Mouse (Mus musculus) megakaryocyte, adult 5-6 weeks (primary cell): ENCODE results near the gene Kif18b. TPM values are rescaled to one million over a fixed set of nuclear protein-coding genes. Genes with fewer than 3 reads are reported as not detected.

Experiments
- ATAC-seq: 2 replicates; pipeline ENCODE4 v1.8.0; 2016; ENCODE audit warnings: mild to moderate bottlenecking, inconsistent platforms; ENCODE audit not compliant: poor library complexity, severe bottlenecking
- total RNA-seq, 2 experiments: library from RNA; stranded (forward) in 1 of 2; stranded (reverse) in 1 of 2; fragments of 153-499, 151-499 nt in 1 of 2; fragments of 221-1000, 200-1000 nt in 1 of 2; gene quantifications; 2 replicates each; pipeline versions ENCODE4 v1.2.3 to v1.2.4; 2015 to 2017

Gene Kif18b
- 22.1 and 24.9 TPM in 2 replicates for total RNA-seq (2015)
- total RNA-seq (2017): 23.2 and 25.4 TPM in 2 replicates

GRCm38 (mm10) chr11:102924557-102925350 lies at the start of gene Kif18b:
TSS of gene Kif18b (minus strand) at chr11:102925124.
- peak; percentile 98 for ATAC-seq

DNA sequence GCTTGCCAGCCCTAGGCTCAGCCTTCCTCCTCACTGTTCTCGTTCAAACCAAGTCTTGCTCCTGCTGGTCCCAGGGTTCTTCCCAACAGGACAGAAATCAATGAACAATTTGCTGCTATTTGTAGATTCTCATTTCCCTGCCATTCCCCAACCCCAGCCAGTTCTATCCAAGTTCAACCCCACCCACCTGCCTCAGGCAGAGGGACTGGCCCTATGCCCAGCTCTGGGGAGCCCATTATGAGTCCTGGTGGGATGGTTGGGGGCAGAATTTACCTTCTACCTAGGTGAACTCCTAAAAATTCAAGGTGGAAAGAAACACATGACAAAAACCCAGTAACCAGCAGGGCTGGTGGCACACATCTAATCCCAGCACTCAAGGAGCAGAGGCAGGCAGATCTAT lies 47.4 kb upstream of the Kif18b start:
- ATAC-seq: no peak

- no peak for ATAC-seq
These were observed 46.7 kb upstream of the Kif18b start for GRCm38 (mm10) chr11:102971604-102972003.

DNA sequence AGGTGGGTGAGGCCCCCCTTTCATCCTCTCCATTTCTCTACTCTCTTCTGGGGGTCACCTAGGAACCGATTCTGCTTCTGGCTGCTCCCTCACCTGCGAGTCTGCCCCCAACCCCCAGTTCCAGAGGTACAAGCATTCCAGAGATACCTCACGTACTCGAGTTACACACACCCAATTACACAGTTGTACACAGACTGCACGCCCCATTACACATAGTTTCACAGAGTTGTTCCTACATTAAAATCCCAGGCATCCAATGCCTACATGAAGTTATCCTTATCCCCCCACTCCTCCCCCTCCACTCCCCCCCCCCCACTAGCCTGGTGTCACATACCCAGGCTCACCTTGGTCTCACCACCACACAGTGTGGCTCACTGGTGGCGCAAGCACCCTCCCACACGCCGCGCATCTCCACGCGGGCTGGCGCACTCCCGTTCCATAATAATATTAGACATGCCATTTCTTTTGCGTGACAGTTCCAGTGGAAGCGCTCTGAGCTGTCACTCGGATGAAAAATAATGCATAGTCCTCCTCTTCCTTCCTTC lies 39.7 kb upstream of the Kif18b start:
- no peak for ATAC-seq

DNA sequence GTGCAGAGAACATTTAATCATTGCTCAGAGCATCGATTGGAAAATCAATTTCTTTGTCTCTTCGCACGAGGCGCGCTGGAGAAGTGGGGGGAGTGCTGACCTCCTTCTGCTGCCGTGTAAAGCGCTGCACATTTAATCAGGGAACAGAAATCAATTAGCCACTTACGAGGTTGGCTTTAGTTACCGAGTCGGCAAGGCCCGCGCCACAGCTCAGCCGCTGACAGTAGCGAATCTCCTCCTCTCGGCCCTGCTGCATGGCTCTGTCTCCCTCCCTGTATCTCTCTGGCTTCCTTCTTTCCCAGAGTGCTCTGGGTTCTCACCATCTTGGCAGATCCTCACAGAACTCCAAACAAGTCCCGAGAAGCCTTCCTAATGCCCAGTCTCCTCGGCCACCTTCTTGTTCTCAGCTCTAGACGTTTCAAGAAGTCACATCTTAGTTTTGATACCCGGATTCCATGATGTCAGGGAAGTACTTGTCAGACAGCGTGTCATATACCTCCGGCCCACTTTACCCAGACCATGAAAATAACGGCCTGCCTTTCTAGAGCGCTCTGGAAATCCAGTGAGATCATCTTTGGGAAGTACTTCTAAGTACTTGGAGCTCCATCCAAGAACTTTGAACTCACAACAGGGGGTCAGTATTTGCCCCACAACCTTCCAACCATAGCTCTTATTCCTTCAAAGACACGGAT lies 39.1 kb upstream of the Kif18b start:
- ATAC-seq: no peak

DNA sequence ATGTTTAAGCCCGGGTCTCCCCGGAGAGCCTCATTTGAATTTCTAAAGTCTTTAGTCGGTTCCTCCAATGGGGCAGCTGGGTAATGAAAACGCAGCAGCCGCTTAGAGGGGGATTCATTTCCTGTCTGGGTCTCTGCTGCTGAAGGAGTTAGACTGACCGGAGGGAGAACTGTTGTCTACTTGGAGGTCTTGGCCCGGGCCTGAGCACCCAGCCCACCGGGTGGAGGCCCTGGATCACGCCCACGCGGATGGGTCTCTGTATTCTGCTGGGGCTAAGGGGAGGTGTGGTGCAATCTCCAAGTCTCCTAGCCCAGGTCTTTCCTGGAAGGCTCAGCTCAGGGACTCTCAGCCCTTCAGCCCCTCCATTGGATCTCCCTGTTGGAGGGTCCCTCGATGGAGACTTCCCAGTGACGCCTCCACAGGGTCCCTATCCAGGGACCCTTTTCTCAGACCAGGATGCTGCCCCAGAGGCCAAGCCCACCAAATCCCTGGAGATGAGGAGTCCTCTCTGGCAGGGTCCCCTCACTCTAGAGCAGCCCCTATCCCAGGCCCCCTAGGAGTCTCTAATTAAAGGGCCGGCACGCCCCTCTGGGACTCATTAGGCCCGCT lies 38.4 kb upstream of the Kif18b start:
- ATAC-seq: no peak

DNA sequence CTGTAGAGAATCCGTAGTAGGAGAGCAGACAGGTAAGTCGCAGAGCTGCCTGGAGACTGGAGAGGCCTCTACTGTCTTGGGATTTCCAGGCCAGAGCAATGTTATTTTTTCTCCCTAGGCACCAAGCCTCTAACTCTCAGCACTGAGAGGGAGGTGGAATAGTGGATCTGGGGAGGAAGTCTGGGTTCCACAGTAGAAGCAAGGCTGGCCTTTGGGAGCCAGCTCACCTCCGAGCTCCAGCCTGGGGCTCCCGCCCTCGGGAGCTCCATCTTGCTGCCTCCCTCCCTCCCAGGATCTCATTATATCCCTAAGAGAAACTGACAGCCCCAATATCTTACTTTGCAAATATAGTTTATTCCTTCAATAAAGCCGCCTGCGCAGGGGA lies 37.9 kb upstream of the Kif18b start:
- no peak for ATAC-seq

DNA sequence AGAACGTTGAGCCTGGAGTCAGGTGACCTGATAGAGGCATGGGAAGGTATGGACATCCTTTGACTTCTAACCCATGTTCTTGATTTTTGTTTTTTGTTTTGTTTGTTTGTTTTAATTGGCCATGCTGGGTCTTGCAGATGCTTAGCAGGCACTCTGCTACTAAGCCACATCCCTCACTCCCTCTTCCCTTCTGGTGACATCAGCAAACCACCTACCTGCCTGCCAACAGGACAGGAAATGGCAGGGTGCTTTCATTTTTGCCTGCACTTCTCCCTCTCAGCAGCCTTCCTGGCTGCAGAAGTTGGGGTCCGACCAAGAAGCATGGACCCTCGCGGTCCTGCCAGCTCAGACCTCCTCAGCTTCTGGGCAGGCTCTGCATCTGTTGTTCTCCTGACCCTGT lies 36.2 kb upstream of the Kif18b start:
- ATAC-seq: no peak

DNA sequence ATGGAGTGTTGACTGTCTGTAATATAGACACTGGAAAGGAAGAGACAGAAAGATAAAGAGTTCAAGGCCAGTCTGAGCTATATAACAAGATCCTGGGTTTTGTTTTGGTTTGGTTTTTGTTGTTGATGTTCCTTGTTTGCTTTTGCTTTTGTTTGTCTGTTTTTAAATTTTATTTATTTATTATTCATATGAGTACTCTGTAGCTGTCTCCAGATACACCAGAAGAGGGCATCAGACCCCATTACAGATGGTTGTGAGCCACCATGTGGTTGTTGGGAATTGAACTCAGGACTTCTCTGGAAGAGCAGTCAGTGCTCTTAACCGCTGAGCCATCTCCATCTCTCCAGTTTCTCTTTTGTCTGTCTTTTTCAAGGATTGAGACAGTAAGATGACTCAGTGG lies 33.9 kb upstream of the Kif18b start:
- ATAC-seq: no peak

- ATAC-seq: no peak
These were observed 33.5 kb upstream of the Kif18b start for GRCm38 (mm10) chr11:102958431-102958830.

DNA sequence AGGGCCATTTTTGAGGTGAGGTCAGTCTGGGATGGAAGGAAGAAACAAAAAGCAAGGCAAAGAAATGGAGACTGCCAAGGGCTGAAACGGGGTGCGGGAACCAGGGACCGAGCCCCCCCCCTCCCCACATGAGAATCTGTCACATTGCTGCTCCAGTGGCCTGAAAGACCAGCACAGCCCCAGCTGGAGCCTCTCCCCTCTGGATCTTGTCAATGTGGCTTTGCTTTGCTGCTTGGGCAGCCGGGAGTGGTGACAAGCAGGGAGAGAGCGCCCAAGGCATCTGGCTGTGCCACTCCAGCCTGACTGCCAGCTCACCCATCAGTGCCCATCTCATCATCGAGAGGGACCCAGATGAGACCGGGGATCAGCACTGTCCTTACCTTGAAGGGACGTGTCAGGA lies 32.8 kb upstream of the Kif18b start:
- ATAC-seq: no peak

- no peak for ATAC-seq
These were observed 32.2 kb upstream of the Kif18b start for GRCm38 (mm10) chr11:102956962-102957614.

DNA sequence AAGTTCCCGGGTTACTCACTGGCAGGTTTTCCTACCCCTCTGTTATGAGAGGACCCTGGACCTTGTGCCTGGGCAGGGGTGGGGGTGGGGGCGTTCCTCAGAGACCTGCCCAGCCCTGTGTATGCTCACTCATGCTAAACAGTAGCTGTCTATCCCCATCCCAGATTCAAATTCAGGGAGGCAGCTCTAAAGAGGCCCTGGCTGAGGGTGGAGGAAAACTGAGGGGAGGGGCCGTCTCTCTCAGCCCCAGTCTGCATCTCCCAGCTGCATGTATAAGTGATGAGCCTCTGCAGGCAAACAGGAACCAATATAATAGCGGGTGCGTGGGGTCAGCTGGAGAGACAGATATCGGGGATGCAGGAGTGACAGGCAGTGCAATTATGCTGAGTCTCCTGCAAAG lies 28.0 kb upstream of the Kif18b start:
- no peak for ATAC-seq

DNA sequence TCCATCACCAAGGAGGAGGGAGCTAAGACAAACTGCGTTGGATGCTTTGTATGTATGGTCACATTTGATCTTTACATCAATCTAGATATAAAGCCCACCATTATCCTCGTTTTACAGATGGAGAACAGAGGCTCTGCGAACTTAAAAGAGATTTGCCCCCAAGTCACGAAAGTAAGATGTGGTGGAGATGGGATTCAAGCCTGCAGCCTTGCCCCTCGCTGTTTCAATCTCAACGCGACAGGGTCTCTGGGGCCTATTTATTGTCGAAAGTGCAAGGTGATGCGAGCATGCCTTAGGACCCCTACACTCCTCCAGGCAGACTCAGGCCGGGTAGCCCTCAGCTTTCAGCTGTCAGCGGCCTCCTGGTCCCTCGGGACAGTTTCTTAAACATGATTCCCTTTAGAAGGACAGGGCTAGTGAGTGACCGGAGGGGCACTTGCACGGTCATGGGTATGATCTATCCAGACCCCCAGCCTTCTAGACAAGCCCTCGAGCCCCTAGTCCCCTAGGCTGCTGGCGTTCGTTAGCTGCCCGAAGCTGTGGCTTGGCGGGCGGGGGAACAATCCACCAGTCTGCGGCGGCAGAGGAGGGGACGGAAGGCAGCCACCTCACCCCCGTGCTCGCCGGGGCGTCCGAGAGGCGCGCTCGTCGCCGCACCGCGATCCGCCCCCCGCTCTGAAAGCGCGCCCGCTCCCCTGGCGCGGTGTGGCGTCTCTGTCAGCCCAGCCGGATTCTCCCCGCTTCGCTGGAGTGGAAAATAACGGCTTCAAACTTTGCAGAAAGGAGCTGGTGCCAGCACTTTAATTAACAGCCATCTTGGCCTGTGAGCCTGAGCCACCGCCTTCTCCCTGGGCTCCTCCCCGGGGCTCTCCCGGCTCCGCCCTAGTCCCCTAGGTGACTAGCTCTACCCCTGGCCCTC lies 23.4 kb upstream of the Kif18b start:
- ATAC-seq: no peak

- no peak for ATAC-seq
These were observed 22.0 kb upstream of the Kif18b start for GRCm38 (mm10) chr11:102946992-102947343.

GRCm38 (mm10) chr11:102946265-102946991 lies 21.5 kb upstream of the Kif18b start, which contains the start of gene C1ql1:
TSS of gene C1ql1 (minus strand) at chr11:102946688.
- ATAC-seq: peak; percentile 93

DNA sequence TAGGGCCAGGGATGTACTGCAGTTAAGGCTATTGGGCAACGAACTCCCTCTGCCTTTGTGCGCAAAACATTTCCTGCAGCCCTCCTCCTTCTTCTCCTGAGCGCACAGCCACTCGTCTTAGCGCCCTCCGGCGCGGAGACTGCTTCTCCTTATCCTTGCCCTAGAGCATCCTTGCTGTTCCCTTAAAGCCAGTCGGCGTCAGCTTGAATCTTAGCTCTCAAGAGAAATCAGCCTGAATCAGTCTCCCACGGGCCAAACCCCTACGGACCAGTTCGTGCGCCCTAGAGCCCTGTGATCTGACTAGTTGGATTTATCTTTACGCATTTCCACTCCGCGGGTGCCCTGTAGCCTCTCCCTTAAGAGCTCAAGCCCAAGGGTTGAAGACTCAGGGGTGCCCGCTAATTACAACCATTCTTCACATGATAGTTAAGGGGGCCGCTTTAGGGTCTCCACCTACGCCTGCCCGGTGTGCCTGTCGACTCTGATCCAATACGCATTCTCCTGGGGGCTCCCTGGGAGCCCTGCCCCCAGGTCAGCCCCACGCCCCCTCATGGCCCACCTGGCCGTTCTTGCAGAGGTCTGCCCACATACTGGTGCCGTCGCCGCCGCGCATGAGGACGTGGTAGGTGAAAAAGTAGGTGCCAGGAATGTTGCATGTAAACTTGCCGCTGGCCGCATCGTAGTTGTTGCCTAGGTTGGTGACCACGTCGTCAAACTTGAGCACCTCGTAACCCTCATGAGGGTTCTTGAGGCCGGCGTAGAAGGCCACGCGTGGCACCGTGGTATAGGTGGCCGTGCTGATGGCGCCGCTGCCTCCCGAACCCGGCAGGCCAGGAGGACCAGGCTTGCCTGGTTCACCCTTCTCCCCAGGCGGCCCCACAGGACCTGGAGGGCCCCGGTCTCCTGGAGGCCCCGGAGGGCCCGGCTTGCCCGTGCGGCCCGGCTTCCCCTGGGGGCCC lies 20.7 kb upstream of the Kif18b start:
- ATAC-seq: no peak

DNA sequence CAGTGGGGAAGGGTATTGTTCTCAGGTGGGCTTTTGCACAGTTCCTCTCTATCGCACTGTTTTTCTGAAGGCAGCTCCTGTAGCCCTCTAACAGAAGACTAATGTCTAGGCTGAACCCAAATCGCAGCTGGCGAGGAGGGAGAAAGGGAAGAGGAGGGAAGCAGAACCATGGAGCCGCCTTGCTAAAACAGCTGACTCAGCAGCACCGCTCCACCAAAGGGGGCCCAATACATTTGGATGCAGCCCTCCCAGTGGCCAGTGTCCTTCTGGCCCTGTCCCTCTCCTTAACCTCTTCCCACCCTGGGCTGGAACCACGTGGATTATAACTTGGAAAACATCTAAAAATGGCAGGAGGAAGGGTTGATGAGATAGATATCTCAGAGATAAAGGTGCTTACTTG lies 16.3 kb upstream of the Kif18b start:
- ATAC-seq: no peak
